Mouse (Mus musculus) limb, embryonic 14.5 days (tissue): ENCODE measurements around the gene Vwa3a. TPM values are rescaled to one million over a fixed set of nuclear protein-coding genes. Genes with fewer than 3 reads are reported as not detected.

Experiments
- ATAC-seq: fragments of 200-750 bp; cut with Nextera tagmentation; 2 replicates; pipeline ENCODE4 v1.8.0; 2017; ENCODE audit warnings: low read depth, moderate number of reproducible peaks, moderate TSS enrichment; ENCODE audit not compliant: low FRiP score
- DNase-seq: peaks from one replicate; pipeline ENCODE4 v3.0.0-alpha.2; 2015; ENCODE audit warnings: low spot score
- H3K27ac ChIP-seq: fragments of 300-500 bp; sonication (generic); replicated peaks from 2 replicates; pipeline ENCODE4 v1.5.1; 2014; ENCODE audit warnings: low read depth, mild to moderate bottlenecking, low read length, moderate library complexity, mixed read lengths
- H3K27me3 ChIP-seq: fragments of 300-500 bp; sonication (generic); 2 replicates; pipeline ENCODE4 v1.6.1; 2014; ENCODE audit warnings: low read length, mixed read lengths; ENCODE audit not compliant: control insufficient read depth, insufficient read depth
- H3K36me3 ChIP-seq: fragments of 300-500 bp; sonication (generic); 2 replicates; pipeline ENCODE4 v1.6.1; 2014; ENCODE audit warnings: mild to moderate bottlenecking, low read length, moderate library complexity, mixed read lengths; ENCODE audit not compliant: control insufficient read depth, insufficient read depth
- H3K4me1 ChIP-seq: fragments of 300-500 bp; sonication (generic); 2 replicates; pipeline ENCODE4 v1.6.1; 2014; ENCODE audit warnings: antibody characterized with exemption, low read length, mixed read lengths; ENCODE audit not compliant: control insufficient read depth, insufficient read depth
- H3K4me2 ChIP-seq: fragments of 300-500 bp; sonication (generic); replicated peaks from 2 replicates; pipeline ENCODE4 v1.6.1; 2014; ENCODE audit warnings: low read depth, mild to moderate bottlenecking, low read length, moderate library complexity; ENCODE audit not compliant: severe bottlenecking
- H3K4me3 ChIP-seq: fragments of 300-500 bp; sonication (generic); replicated peaks from 2 replicates; pipeline ENCODE4 v1.5.1; 2014; ENCODE audit warnings: low read length
- H3K9ac ChIP-seq: fragments of 300-500 bp; sonication (generic); 2 replicates; pipeline ENCODE4 v1.6.1; 2014; ENCODE audit warnings: mild to moderate bottlenecking, low read depth, low read length, moderate library complexity; ENCODE audit not compliant: severe bottlenecking
- H3K9me3 ChIP-seq: fragments of 300-500 bp; sonication (generic); 2 replicates; pipeline ENCODE4 v1.6.1; 2016; ENCODE audit warnings: low read length; ENCODE audit not compliant: control insufficient read depth
- POLR2A ChIP-seq: fragments of 200-500 bp; IDR thresholded peaks from 2 replicates; pipeline ENCODE4 v1.8.0; 2012; ENCODE audit warnings: inconsistent platforms, mild to moderate bottlenecking, moderate library complexity, borderline replicate concordance; ENCODE audit not compliant: insufficient read depth, insufficient read length; ENCODE audit errors: extremely low read depth
- WGBS: fragments of 180-500 bp; shearing (Covaris S2); extraction: QIAGEN DNeasy Blood & Tissue Kit; methylation state at CpG from one replicate; pipeline ENCODE4 v1.1.7; 2014; 5-methylcytosine and 5-hydroxymethylcytosine counted together
- polyA plus RNA-seq, 2 experiments: library from polyadenylated mRNA; depleted of rRNA in 1 of 2; stranded (reverse) in 1 of 2; unstranded in 1 of 2; fragments of >200 nt; fragmentation: Nextera tagmentation in 1 of 2; extraction: Ambion mirVana in 1 of 2; gene quantifications; 2 replicates each; pipeline versions ENCODE4 v1.2.1 to v1.2.3; 2012 to 2014

Gene Vwa3a
- polyA plus RNA-seq, 2 experiments = 0.10 to 0.19 TPM

DNA sequence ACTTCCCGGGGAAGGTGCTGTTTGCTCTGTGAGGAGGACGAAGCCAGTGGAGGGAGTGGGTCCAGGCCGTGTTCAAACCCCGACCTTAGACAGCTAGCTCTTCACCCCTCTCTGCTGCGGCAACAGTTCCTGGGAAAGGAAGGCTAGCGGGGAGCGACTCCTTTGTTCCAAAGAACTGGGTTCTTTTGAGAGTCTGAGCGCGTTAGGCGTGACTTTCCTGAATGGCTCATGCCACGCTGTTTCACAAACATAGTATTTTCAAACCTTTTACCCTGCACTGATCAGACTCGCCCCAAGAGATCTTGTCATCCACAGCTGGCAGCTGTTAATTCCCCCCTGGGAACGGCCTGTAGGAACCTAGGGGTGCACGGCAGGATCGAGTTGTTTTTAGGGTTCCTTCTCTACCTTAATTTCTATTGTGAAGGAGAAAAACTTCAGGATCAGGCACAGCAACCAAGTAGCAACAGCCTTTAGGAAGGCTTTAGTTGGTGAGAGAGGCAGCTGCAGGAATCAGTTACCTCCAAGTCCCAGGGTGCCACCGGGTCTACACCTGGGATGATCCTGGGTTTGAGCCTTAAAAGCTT, 104.8 kb downstream of the Vwa3a start:
- peak overlapping the region; percentile 80 for H3K9ac ChIP-seq
- peak overlapping the region; percentile 77 for H3K4me2 ChIP-seq
- H3K9me3 ChIP-seq = no peaks in the 10 kb centered on the region
- H3K27me3 ChIP-seq = no peaks in the 10 kb centered on the region
- DNase-seq (peak; percentile 25), ATAC-seq (peak; percentile 2; the same call in 1 of the 2 replicates)
- H3K36me3 ChIP-seq = peaks cover 14% of the 10 kb centered on the region
- 2% methylated on average over 16 of the region's 16 CpGs for whole genome bisulfite sequencing
- H3K4me1 ChIP-seq = peaks cover 16% of the 10 kb centered on the region
- no peak for TF ChIP-seq POLR2A
- H3K27ac ChIP-seq = peak overlapping the region; percentile 94
- peak overlapping the region; percentile 63 for H3K4me3 ChIP-seq

DNA sequence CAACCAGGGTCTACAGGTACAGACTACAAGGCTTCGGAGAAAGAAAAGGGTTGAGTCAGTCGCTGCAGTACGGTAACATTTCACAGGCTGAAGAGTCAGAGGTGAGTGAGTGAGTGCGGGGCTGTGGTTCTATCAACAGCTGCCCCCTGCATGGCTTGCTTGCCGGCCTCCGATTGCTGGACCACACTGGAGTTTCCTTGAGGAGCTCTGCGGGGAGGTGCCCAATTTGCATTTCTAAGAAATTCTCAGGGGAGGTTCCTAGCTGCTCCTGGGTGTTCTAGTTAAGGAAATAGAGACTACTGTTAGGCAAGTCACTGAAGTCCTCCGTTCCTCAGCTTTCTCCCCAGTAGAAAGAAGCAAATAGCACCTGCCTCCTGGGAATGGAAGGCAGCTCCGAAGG, 105.6 kb downstream of the Vwa3a start:
- H3K27me3 ChIP-seq = no peaks in the 10 kb centered on the region
- no peak for TF ChIP-seq POLR2A
- H3K4me1 ChIP-seq = peaks cover 16% of the 10 kb centered on the region
- 22% methylated on average over 9 of the region's 9 CpGs for WGBS
- peak overlapping the region; percentile 80 for H3K9ac ChIP-seq
- H3K27ac ChIP-seq = no peak overlapping the region
- H3K9me3 ChIP-seq = no peaks in the 10 kb centered on the region
- ATAC-seq = no peak
- DNase-seq = no peak
- H3K36me3 ChIP-seq = peaks cover 14% of the 10 kb centered on the region
- peak overlapping the region; percentile 77 for H3K4me2 ChIP-seq
- H3K4me3 ChIP-seq = peak overlapping the region; percentile 63

DNA sequence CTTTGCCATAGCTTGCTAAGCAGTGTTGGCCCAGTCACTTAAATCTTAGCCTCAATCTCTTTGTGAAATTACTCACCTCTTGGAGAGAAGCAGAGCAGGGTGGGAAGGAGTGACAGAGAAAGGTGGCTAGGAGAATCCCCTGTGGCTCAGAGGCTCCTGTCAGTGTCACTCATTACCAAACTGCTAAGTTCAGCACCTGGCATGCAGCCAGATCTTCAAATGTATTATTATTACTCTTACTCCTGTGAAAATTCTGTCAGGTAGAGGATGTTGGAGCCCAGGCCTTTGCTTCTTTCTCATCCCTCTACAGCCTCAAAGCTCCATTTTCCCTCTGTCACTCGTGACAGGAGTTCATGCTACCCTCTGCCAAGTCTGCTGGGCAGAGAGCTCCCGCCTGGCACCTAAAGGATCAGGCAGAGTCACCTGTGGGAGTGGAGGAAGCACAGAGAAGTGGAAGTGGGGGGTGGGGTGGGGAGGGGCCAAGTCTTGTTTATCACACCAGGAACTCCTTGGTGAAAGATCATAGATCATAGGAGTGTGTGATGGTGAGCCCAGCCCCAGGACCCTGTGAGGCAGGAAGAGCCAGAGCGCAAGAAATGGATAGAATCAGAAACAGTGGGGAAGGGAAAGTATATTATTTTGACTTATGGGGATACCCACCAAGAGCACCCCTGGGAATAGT, 109.9 kb downstream of the Vwa3a start:
- H3K9me3 ChIP-seq = no peaks in the 10 kb centered on the region
- no peak overlapping the region for H3K4me2 ChIP-seq
- peaks cover 17% of the 10 kb centered on the region for H3K4me1 ChIP-seq
- no peak overlapping the region for H3K9ac ChIP-seq
- DNase-seq (no peak), ATAC-seq (no peak)
- 88% methylated on average over 3 of the region's 3 CpGs for WGBS
- TF ChIP-seq POLR2A = no peak
- H3K4me3 ChIP-seq = no peak overlapping the region
- H3K27me3 ChIP-seq = no peaks in the 10 kb centered on the region
- no peak overlapping the region for H3K27ac ChIP-seq
- H3K36me3 ChIP-seq = peaks cover 14% of the 10 kb centered on the region

DNA sequence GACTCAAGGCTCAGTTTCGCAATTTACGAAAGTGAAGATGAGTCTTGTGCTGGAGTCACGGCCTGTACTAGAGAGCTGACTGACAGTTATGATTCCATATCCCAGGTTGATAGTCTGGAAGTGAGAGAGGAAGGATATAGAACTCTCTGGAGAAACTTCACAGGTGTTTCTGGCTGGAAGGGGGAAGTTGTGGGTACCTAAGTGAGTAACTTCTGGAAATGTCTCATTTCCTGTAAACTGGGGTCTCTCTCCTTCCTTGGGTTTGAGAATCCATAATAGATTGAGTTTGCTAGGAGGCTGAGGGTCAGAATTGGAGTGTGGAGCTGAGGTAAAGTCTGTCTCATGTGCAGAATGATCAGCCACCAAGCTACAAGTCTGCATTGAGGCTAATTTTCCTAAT, 111.0 kb downstream of the Vwa3a start:
- no peak for ATAC-seq
- H3K9ac ChIP-seq = no peak overlapping the region
- H3K4me2 ChIP-seq = no peak overlapping the region
- WGBS = 89% methylated on average over 3 of the region's 3 CpGs
- no peaks in the 10 kb centered on the region for H3K27me3 ChIP-seq
- TF ChIP-seq POLR2A = no peak
- DNase-seq = no peak
- no peak overlapping the region for H3K27ac ChIP-seq
- H3K4me3 ChIP-seq = no peak overlapping the region
- H3K4me1 ChIP-seq = peaks cover 6% of the 10 kb centered on the region; the same call in 1 of the 2 replicates
- peaks cover 14% of the 10 kb centered on the region for H3K36me3 ChIP-seq
- H3K9me3 ChIP-seq = no peaks in the 10 kb centered on the region

Other genes starting within 250 kb of the Vwa3a start
- 134 and 165 TPM in 2 replicates for gene Uqcrc2, start 104.1 kb upstream of the Vwa3a start, polyA plus RNA-seq (2012; rRNA removed)
- 198 and 200 TPM in 2 replicates for gene Uqcrc2, start 104.1 kb upstream of the Vwa3a start, polyA plus RNA-seq (2014; fragmentation: Nextera tagmentation; extraction: Ambion mirVana)
- gene Pdzd9, start 69.0 kb upstream of the Vwa3a start, polyA plus RNA-seq (2012; rRNA removed) = 0.14 and 0.31 TPM in 2 replicates
- gene Pdzd9, start 69.0 kb upstream of the Vwa3a start, polyA plus RNA-seq (2014; fragmentation: Nextera tagmentation; extraction: Ambion mirVana) = 0.44 and 0.57 TPM in 2 replicates
- 30.8 and 33.3 TPM in 2 replicates for gene Mosmo, start 61.7 kb upstream of the Vwa3a start, polyA plus RNA-seq (2012; rRNA removed)
- gene Mosmo, start 61.7 kb upstream of the Vwa3a start, polyA plus RNA-seq (2014; fragmentation: Nextera tagmentation; extraction: Ambion mirVana) = 15.6 and 19.5 TPM in 2 replicates
- not detected in 2 replicates for gene Gm5737, start 73.0 kb downstream of the Vwa3a start, polyA plus RNA-seq (2012; rRNA removed)
- gene Gm5737, start 73.0 kb downstream of the Vwa3a start, polyA plus RNA-seq (2014; fragmentation: Nextera tagmentation; extraction: Ambion mirVana) = not detected in 2 replicates
- 37.5 and 39.9 TPM in 2 replicates for gene Eef2k, start 103.5 kb downstream of the Vwa3a start, polyA plus RNA-seq (2012; rRNA removed)
- 22.4 and 23.9 TPM in 2 replicates for gene Eef2k, start 103.5 kb downstream of the Vwa3a start, polyA plus RNA-seq (2014; fragmentation: Nextera tagmentation; extraction: Ambion mirVana)
- gene Polr3e, start 178.4 kb downstream of the Vwa3a start, polyA plus RNA-seq (2012; rRNA removed) = 36.3 and 38.8 TPM in 2 replicates
- gene Polr3e, start 178.4 kb downstream of the Vwa3a start, polyA plus RNA-seq (2014; fragmentation: Nextera tagmentation; extraction: Ambion mirVana) = 25.8 and 26.2 TPM in 2 replicates
- gene Cdr2, start 243.0 kb downstream of the Vwa3a start, polyA plus RNA-seq (2012; rRNA removed) = 28.9 and 36.2 TPM in 2 replicates
- 17.0 and 19.4 TPM in 2 replicates for gene Cdr2, start 243.0 kb downstream of the Vwa3a start, polyA plus RNA-seq (2014; fragmentation: Nextera tagmentation; extraction: Ambion mirVana)
- gene Mfsd13b, start 243.2 kb downstream of the Vwa3a start, polyA plus RNA-seq (2012; rRNA removed) = 0.26 and 0.55 TPM in 2 replicates
- gene Mfsd13b, start 243.2 kb downstream of the Vwa3a start, polyA plus RNA-seq (2014; fragmentation: Nextera tagmentation; extraction: Ambion mirVana) = 0.36 TPM in 1 of 2 replicates, not detected in the other